Mouse (Mus musculus): ENCODE data around the gene Rpusd4.

The Rpusd4 gene

GRCm38 (mm10) chr9:35286351-35286750, 18.7 kb downstream of the Rpusd4 start:
- no peak for DNase-seq (ENCODE audit: extremely low spot score)

DNA sequence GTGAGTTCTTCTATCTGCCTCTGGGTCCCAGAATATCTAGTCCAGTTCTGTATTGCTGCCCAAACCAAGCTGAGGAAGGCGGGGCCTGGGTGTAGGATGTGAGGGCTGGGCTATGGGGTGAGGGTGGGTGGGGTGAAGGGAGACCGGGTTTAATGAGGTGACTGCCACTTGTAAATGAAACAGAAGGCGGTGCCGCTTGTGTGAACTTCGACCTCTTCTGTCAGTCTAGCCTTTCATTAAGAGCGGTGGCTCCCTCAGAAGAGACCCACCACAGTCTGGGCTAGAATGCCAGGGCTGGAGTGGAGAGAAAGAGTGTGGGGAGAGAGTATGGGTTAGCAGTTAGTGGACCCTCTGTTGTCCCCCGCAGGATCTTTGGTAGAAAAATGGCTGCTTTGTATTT, 22.3 kb downstream of the Rpusd4 start:
- DNase-seq (ENCODE audit: extremely low spot score): peak; percentile 64

- no peak for DNase-seq (ENCODE audit: extremely low spot score)
Measured at GRCm38 (mm10) chr9:35290417-35290816, 22.8 kb downstream of the Rpusd4 start.

DNA sequence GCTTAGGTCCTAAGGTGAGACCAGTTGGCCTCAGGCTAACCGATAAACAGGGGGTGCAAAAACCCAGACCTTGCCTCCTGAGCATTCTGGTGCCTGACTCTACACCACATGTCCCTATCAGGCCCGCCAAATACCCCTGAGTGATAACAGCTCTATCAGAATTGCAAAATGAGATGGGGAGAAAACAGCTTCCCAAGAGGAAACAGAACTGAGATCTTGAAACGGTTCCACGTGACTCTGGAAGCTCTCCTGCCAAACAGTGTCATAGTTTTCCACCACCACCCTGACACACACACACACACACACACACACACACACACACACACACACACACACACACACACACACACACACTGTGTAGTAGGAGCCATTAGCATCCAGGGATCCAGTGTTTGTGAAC, 23.3 kb downstream of the Rpusd4 start:
- DNase-seq (ENCODE audit: extremely low spot score): no peak

DNA sequence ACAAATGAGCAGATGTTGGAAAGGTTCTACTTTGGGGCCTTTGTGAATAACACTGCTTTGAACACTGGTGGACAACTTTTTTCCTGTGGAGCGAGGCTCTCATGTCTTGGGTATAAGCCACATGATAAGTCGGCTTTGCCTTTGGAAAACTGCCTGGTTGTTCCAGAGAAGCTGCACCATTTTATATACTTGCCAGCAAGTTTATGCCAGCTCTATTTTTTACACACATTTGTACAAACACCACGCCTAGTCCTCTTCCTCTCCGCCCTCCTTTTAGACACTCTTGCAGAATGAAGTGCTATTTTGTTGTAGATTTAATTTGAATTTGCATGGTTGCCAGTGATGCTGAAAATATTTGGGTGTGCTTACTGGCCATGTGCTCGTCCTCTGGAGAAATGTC, 25.8 kb downstream of the Rpusd4 start:
- no peak for DNase-seq (ENCODE audit: extremely low spot score)

GRCm38 (mm10) chr9:35297791-35298190, 30.1 kb downstream of the Rpusd4 start:
- no peak for DNase-seq (ENCODE audit: extremely low spot score)

GRCm38 (mm10) chr9:35302172-35302571, 34.5 kb downstream of the Rpusd4 start:
- DNase-seq (ENCODE audit: extremely low spot score): no peak

- DNase-seq (ENCODE audit: extremely low spot score): no peak
Measured at GRCm38 (mm10) chr9:35307461-35307860, 39.8 kb downstream of the Rpusd4 start.

DNA sequence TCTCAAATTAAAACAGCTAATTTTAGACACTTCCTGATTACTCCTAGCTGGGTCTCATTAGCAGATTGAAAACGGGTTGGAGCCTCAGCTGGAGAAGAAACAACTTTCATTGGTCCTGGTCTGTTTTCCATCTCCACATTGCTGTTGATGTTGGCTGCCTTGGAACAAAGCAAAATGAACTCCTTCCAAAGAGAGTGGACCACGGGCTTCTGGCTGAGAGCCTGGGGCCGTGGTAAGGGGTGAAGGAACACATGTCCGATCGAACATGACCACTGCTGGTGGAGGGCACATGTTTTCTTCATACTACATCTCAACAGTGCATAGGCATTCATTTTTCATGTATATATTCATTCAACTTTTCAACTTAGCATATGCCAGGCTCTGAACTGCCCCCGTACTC, 42.7 kb downstream of the Rpusd4 start:
- no peak for DNase-seq (ENCODE audit: extremely low spot score)

- no peak for DNase-seq (ENCODE audit: extremely low spot score)
Measured at GRCm38 (mm10) chr9:35312516-35312915, 44.9 kb downstream of the Rpusd4 start.

DNA sequence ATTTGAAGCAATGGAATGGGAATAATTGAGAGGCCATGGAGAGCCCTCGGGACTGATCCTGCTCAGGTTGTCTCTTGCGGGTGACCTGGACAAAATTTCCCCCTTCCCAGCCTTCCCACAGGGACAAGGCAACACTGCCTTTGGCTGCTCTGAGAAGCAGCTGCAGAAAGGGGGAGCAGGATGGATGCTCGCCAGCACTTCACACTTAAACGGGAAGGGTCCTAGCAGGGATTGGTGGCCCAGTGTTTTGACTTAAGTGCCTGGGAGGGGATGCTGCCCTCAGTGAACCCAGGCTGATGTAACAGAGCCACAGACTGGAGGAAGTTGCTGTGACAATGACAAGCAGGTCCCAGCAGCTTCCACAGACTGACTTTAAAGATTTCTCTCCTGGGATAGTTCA, 45.9 kb downstream of the Rpusd4 start:
- no peak for DNase-seq (ENCODE audit: extremely low spot score)

DNA sequence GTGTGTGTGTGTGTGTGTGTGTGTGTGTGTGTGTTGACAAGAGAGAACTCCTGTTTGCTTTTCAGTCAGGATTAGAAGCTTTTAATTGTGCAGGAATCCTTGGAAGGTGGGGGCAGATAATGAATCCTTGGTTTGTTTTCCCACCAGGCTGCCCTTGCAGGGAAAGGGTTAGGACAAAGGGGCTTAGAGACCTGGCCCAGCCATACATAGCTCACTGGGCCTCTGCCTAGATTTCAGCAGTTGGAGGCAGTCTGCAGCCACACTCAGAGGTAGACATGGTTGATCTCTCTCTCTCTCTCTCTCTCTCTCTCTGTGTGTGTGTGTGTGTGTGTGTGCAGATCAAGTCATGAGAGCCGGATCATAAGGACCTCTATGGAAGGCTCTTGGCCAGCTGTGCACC, 46.6 kb downstream of the Rpusd4 start:
- DNase-seq (ENCODE audit: extremely low spot score): no peak

GRCm38 (mm10) chr9:35316771-35317211, 49.1 kb downstream of the Rpusd4 start:
- peak; percentile 66 for DNase-seq (ENCODE audit: extremely low spot score)

GRCm38 (mm10) chr9:35317233-35317980, 49.7 kb downstream of the Rpusd4 start:
- DNase-seq (ENCODE audit: extremely low spot score): no peak

DNA sequence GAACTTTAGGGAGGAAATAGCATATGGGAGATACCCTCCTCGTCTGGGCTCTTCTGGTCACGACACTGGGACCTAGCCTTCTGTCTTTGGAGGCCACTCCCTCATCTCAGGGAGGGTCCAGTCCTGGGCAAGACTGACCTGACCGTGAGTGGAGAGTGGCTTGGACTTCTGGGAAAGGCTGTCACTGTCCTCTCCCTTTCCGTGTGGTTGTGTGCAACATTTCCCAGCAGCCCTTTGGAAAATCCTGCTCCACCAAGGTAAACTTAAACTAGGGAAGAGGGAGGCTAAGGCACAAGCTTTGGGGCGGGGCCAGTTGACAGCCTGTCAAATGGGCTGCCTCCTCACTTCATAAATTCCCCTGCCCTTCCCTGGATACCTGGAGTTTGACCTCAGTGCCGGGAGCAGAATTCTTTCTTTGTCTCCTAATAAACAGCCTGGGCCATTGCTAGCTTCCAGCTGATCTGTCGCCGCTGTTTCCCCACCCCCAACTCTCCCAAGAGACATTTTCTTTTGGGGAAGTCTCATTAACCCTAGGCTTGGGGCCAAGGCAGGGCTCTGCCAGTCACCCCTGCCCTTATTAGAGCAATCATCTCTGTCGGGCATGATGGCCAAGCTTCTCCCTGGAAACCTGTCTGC, 51.0 kb downstream of the Rpusd4 start:
- DNase-seq (ENCODE audit: extremely low spot score): no peak

- DNase-seq (ENCODE audit: extremely low spot score): no peak
Measured at GRCm38 (mm10) chr9:35320288-35320687, 52.6 kb downstream of the Rpusd4 start.

- no peak for DNase-seq (ENCODE audit: extremely low spot score)
Measured at GRCm38 (mm10) chr9:35323974-35324373, 56.3 kb downstream of the Rpusd4 start.

- DNase-seq (ENCODE audit: extremely low spot score): no peak
Measured at GRCm38 (mm10) chr9:35324571-35324970, 56.9 kb downstream of the Rpusd4 start.

GRCm38 (mm10) chr9:35326644-35327263, 59.1 kb downstream of the Rpusd4 start:
- peak; percentile 58 for DNase-seq (ENCODE audit: extremely low spot score)

Measured in embryo, embryonic 9.5 days (tissue).